Mouse (Mus musculus): ENCODE measurements at regions not wholly inside any gene's neighbourhood (a gene's known extent, or its start where the extent isn't known, plus 50 kb on each side); places are given as distances from the start of the nearest gene placed in this dataset.

DNA sequence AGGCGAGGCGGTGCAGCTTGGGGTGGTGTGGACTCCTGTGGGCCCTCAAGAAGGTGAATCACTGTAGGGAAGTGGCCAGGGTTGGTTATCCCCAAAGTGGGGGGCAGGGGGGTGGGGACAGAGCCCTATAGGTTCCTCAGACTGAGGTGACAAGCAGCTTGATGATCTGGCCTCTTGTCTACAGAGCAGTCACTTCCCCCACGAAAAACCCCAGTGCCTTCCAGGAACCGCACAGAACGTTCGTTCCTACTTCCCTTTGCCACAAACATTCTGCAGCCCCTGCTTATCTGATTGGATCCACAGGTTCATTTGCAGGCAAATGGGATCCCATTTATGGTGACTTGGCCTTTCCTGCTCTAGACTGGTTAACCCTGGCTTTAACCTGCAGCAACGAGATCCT is 141.5 kb downstream of the Tomm20 start:
- TF ChIP-seq CTCF (IDR thresholded peaks at IDR 0.05; ENCODE audit: low read depth, low read length) = no peak
- no peak for TF ChIP-seq POLR2A (IDR thresholded peaks at IDR 0.05; ENCODE audit: borderline replicate concordance, low read depth, low read length)

All from bone marrow macrophage, adult 2 months (primary cell).